Mouse (Mus musculus) activated CD4-positive, CD25-positive, alpha-beta regulatory T cell (primary cell): ENCODE measurements around the gene Krit1. TPM values are rescaled to one million over a fixed set of nuclear protein-coding genes. Genes with fewer than 3 reads are reported as not detected.

Source experiments
- polyA plus RNA-seq, 2 experiments: library from polyadenylated mRNA; unstranded; fragments of 100-300 nt; shearing (Covaris generic); gene quantifications; one replicate each; pipeline ENCODE4 v1.2.1; 2017

The Krit1 gene
- 10 to 100 TPM; 69.8 to 83.0 TPM for polyA plus RNA-seq

GRCm38 (mm10) chr5:3802433-3803291 lies at the start of gene Krit1, which contains the start of gene Ankib1:
Gene Krit1 (plus strand): TSS chr5:3803184.
Gene Ankib1 (minus strand): TSS chr5:3802925.

DNA sequence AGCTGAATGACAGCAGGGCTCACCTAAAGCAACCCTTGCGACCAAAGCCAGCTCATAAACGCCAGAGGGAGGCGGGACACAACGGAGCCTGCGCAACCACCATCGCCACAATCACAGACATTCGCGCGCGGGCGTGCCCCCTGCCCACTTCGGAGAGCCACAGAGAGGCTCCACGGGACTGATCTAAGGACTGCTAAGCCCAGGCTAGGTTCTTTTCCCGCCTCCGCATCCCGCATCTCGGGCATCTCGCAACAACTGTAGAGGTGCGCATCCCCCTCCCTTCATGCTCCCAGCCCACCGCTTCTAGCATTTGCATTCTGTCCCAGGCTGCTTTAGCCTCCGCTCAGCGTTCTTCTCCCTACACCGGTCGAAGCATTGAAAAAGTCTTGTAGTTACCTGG lies 42.0 kb downstream of the Krit1 start, which contains the start of gene Lrrd1:
Lrrd1 (plus strand) TSS at position 148 of the 400 bp plus-strand sequence.

DNA sequence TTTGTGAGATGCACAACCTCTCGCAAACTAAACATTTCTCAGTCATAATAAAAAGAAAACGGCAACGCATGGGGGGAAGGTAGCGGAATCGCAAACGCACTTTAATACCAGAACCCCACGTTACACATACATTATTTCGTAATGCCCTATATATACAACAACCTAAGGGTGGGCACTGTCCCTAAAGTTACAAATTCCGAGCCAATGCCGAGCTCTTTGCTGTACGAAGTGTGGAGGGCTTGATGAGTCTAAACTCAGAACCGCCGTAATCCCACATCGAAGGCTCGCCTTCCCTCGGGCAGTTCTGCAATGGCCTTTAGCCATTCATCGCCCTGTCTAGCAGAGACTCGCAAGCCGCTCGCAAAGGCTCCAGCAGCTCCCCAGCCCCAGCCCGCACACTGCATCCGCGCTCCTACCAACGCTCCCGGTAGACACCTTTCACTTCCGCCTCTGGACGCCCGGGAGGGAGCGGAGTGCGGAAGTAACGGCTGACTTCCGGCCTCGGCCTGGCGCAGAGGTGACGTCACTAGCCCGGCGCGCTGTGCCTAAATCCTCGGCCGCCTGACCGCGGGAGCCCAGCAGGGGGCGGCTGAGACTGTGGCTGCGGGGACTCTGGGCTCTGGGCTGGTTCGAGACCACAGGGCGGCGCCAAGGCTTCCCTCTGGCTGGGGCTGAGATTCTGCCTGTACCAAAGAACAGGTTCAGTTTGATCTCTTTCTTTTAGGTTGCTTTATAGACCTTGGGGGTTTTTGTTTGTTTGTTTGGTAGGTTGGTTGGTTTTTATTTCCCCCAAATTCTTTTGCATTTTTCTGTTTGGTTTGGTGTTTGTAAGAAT lies 90.7 kb downstream of the Krit1 start, which contains the start of gene Mterf1a:
Mterf1a (minus strand) TSS at position 475 of the 835 bp plus-strand sequence.

Other genes with a start within 250 kb of the Krit1 start
- gene 1700109H08Rik, start 231.6 kb upstream of the Krit1 start, polyA plus RNA-seq = 1 to 10 TPM; 4.9 to 5.5 TPM
- gene Pex1, start 207.1 kb upstream of the Krit1 start, polyA plus RNA-seq = 10 to 100 TPM in 1 of 2 experiments, 1 to 10 TPM in 1; 7.4 to 15.2 TPM
- 10 to 100 TPM; 18.9 to 32.7 TPM for gene Rbm48, start 206.6 kb upstream of the Krit1 start, polyA plus RNA-seq
- gene Tmbim7, start 152.0 kb upstream of the Krit1 start, polyA plus RNA-seq = under 1 TPM in 1 of 2 experiments, not detected in 1; 0.90 TPM
- gene Gatad1, start 146.0 kb upstream of the Krit1 start, polyA plus RNA-seq = 10 to 100 TPM; 31.0 to 36.7 TPM
- 10 to 100 TPM; 35.1 to 52.6 TPM for gene Ankib1, start 259 bp upstream of the Krit1 start, polyA plus RNA-seq
- under 1 TPM; 0.17 to 0.21 TPM for gene Lrrd1, start 42.0 kb downstream of the Krit1 start, polyA plus RNA-seq
- 10 to 100 TPM; 23.5 to 27.6 TPM for gene Mterf1a, start 90.7 kb downstream of the Krit1 start, polyA plus RNA-seq
- 100 to 1,000 TPM; 117 to 141 TPM for gene Akap9, start 124.9 kb downstream of the Krit1 start, polyA plus RNA-seq